Mouse (Mus musculus) kidney, adult 11 months (tissue): Measurements from ENCODE around the gene Rnase4.

Source experiments
- DNase-seq: peaks from one replicate; pipeline ENCODE4 v3.0.0; 2022

The Rnase4 gene

DNA sequence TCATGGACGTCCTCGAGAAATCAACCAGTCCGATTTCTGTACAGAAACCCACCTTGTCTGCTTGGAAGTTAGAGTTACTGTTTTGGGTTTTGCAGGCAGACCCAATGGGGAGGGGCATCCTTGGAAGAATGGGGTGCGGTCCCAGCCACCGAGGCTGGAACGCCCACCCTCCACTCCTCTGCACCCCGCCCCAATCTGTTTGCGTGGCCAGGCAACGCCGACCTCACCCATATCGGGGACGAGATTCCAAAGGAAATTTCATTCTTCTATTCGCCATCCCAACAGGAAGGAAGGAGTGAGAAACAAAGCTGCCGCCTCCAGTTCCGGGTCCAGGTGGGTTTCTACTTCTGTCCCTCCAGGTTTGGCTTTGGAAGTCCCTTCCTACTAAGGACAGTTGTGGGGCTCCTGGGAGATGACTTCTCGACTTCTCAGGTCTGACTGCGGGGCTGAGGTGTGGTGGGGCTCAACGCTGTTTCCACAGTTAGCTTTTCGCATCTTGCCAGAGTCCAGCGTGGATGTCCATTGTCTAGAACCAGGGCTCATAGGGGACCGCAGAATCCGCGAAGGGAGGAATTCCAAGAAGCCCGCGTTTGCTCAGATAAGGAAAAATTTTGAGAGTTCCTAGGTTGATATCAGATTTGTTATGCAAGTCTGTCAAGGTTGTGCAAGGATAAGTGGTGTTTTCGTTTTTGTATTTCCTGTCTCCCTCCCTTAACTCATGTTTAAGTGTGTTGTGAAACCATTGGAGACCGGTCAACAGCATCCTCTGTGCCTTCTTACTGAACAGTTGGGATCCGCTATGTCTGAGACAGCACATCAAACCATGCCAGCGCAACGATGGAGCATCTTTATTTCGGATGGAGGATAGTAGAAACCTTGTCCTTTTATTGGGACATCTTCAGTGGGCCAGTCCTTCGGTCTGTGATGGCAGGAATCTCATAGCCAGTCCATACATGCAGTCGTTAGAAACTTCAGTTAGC, at the start of gene Rnase4, which contains the start of gene Ang:
Gene Rnase4 (plus strand): TSS at position 157 of the 980 bp plus-strand sequence.
Gene Ang (plus strand): TSS at position 230 of the 980 bp plus-strand sequence.
- peak; percentile 42 for DNase-seq

DNA sequence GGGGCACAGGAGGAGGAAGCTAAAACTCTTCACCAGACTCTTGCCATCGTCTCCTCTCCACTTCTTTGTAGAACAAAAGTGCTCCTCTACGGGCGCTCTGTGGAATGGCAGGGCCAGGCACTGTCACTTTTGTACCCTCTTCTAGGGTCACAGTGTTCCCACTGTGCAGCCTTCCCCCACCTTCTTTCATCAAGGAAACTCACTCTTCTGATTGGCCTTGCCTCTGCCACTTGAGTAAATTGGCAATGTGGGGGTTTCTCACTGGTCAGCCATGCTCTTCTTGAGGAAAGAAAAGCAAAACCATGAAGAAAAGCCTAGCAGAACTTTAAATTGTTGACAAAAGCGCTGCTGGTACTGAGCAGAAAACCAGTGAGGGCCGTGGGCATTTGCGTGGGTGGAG, 49.1 kb upstream of the Rnase4 start, which contains the start of gene Rnase9:
Gene Rnase9 (minus strand): TSS at position 101 of the 400 bp plus-strand sequence.
- no peak for DNase-seq

DNA sequence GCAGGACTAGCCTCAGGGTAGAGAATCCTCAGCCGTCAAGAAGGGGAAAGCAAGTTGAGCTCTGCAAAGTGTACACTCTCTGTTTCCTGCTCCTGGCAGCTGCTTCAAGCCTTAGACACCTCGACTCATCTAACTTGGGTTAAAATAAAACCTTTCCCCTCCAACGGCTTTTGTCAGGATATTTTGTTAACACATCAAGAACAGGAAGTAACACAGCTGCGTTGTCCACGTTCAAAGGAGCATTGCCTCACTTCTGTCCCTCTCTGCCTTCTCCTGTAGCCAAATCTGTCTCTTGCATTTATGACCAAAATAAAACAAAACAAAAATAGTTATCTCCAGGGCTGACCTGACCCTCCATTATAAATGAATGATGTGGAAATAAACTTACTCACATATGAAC, 43.0 kb upstream of the Rnase4 start:
- no peak for DNase-seq

DNA sequence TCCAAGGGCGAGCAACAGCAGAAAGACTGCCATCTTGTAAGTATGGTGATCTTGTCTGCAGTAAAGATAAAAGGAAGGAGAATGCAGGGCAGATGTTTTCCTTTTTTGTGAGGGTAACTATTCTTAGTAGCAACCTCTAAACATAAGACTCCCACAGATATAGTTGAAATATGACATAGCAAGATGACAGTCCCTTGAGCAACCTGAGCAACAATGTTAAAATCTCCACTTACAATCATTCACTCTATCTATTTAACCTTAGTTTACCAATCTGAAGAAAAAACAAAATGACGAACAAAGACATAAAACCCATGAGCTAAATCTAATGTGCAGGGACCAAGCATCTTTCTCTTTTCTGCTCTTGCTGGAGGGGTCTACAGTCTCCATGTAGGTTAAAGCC, 40.8 kb upstream of the Rnase4 start, which contains the start of gene Rnase11:
Gene Rnase11 (minus strand): TSS at position 101 of the 400 bp plus-strand sequence.
- no peak for DNase-seq

DNA sequence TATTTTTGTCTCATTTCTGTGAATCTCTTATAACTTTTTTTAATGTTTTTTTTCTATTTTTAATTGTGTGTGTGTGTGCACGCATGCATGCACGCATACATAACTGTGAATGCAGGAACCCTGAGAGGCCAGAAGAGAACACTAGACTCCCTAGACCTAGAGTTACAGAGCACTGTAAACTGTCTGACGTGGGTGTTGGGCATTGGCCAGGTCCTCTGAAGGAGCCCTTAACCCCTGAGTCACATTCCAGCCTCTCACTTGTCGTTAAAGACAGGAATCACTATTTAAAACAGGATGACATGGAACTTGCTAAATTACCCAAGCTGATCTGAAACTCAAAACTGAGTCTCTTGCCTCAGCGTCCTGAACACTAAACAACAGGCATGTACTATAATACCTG, 38.9 kb upstream of the Rnase4 start:
- DNase-seq, result no peak

DNA sequence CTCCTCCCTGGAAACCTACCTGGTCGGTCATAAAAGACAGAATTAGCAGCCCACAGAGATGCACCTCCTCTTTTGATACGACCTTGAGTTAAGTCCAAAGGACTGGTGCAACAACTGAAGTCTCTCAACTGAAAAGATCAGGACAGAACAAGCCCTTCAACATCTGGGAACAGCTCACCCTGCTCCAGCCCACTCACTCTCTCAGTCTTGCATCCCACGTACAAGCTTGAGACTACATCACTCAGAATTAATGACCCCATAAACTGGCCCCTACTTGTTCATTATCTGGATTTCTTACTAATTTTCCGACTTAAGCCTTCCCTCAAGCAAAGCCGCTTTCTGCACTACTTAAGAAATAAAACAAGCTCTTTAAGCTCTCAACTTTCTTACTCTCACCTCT, 37.7 kb upstream of the Rnase4 start:
- no peak for DNase-seq

DNA sequence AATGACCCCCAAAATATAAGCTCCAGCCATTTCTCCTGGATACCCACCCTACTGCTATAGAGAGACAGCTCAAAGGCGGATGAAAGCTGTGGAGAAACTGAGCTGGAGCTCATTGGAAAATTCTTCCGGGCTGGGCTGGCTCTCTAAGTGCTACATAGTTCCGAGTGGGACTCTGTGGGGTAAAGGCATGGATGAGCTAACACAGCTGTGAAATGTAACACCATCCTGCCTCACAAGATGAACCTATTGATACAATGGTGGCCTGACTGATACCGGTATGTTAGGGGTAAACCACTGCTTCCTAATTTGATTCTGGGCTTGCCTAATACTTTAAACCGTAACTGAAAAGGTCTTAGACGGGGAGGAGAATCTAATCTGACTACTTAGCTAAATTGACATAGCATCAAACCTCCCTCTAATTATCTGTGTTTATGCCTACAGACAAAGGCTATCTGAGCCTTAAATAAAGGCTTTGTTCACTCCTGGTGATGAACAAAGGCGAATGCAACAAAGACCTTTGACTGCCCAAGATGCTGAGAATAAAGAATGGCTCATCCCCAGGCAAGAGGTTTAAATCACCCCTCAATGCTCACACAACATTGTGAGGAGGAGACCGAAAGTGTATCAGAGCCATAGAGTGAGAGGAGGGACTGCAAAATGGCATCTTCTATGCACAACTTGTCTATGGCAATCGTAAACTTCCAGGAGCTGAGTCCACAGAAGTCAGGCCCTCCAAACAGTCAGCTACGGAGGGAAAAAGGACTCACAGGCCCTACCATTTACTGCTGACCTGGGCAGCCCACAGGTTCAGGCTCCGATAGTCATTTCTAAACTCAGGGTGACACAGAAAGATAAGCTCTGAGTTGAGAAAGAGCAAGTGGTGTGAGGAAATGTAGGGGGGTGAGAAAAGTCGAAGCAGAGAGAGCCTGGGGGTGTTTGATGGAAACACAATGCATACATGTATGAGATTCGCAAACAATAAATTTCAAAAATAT, 36.3 kb upstream of the Rnase4 start:
- DNase-seq, result no peak

DNA sequence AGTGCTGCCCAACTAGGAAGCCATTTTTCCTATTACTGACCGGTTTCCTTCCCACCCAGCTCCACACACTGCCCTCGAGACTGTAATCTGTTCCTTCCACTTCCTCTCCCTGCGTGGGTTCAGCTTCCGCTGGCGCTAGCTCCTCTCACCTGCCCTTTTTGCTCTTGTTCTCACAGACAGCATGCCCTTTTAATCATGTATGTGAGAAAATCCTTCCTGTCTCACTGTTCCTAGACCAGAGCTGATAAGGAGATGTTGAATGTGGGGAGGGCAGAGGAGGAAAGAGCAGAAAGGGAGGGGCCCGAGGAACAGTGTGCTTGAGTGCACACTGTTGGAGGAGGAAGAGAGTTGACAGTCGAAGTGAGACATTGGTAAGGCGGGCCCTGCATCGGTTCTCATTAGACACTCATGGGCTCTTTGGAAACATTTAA, 33.5 kb upstream of the Rnase4 start, which contains the start of gene Rnase12:
Gene Rnase12 (minus strand): TSS at position 261 of the 431 bp plus-strand sequence.
- no peak for DNase-seq

DNA sequence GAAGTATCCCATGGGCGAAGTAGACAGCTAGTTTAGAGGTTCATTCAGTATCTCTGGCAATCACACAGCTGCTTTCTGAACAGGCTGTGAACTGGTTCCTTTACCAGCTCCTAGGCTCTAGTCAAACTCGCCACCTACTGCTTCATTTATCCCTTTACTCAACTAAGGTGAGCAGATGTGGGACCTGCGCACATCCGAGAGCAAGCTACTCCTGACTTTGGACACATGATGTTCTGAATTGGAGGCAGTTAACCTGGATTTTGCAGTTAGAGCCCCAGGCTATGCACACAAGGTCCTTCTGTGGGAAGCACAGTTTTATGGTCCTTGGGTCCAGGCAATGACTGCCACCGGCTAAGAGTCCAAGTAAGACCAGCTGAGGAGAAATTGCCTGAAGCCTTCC, 30.1 kb upstream of the Rnase4 start:
- DNase-seq, result no peak

DNA sequence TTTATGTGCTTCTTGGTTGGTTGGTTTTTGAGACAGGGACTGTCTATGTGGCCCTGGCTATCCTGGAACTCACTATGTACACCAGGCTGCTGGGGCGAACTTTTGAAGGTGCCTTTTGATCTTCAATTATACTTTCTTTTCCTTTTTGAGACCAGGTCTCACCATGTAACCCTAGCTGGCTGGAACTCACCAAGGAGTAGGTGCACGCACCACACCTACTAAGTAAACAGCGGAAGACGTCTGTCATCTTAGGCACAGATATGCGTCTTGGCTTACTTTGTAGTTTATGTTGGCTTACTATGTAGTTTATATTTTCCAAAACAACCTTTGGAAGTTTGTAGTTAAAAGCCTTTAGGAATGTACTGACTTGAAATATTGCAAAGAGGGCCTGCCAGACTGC, 21.9 kb upstream of the Rnase4 start:
- no peak for DNase-seq

DNA sequence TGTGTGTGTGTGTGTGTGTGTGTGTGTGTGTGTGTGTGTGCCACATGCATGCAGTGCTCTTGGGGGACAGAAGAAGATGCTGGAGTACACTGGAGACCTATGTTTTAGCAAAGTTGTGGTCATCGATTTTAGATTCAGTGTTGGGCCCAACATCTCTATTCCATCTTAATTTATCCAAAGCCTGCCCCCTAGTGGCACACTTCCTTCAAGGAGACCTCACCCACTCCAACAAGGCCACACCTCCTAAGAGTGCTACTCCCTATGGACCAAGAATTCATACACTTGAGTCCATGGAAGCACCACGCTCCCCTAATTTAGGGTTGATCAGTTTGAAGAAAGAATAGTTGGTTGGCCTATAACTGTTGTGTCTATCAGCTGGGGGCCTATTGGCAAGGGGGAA, 21.3 kb upstream of the Rnase4 start:
- DNase-seq, result no peak

DNA sequence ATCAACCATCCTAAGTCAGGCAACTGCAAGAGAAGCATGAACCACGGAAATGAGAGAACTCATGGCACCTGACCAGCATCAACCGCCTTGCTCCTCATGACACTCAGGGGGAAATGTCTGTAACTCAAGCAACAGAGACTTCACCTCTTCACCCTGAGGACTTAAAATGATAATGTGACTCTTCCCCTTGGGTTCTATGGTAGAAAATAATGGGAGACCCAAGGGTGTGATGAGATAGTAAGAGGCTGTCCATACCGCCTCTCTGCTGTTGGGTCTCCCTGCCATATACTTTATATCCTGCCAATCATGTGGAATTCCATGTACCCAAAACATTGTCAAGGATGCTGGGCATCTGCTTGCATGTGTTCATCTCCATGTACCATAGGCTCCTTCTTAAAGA, 16.5 kb upstream of the Rnase4 start, which contains the start of gene Olfr750:
Gene Olfr750 (minus strand): TSS at position 101 of the 400 bp plus-strand sequence.
- DNase-seq, result no peak

DNA sequence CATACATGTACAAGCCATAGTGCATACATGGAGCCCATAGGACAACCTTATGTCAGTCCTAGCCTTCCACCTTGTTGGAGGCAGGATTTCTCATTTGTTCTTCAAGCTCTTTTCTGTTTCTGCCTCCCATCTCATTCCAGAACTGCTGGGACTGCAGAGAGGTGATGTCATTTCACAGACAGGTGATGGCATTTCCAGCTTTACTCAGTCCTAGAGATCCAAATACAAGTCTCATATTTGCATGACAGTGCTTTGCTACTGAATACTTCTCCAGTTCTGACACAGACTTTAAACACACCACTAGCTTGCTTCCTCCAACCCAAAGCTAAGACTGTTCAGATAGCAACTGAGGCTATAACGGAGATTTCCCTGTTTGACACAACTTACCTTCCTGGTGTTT, 11.7 kb upstream of the Rnase4 start:
- DNase-seq, result no peak

DNA sequence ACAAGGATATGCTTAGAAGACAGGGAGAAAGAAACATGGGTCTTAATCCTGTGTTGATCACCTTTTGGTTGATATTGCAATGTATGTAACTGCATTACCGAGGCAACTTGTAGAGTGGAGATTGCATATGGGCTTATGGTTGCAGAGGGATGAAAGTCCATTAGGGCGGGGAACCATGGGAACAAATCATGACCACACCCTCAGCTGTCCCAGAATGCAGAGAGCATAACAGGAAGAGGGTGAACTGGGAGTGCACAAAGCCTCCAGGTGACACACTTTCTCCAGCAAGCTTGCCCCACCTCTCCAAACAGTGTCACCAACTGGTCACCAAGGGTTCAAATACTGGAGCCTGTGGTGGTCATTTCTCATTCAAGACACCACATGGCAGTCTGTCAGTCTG, 9.8 kb upstream of the Rnase4 start:
- no peak for DNase-seq

DNA sequence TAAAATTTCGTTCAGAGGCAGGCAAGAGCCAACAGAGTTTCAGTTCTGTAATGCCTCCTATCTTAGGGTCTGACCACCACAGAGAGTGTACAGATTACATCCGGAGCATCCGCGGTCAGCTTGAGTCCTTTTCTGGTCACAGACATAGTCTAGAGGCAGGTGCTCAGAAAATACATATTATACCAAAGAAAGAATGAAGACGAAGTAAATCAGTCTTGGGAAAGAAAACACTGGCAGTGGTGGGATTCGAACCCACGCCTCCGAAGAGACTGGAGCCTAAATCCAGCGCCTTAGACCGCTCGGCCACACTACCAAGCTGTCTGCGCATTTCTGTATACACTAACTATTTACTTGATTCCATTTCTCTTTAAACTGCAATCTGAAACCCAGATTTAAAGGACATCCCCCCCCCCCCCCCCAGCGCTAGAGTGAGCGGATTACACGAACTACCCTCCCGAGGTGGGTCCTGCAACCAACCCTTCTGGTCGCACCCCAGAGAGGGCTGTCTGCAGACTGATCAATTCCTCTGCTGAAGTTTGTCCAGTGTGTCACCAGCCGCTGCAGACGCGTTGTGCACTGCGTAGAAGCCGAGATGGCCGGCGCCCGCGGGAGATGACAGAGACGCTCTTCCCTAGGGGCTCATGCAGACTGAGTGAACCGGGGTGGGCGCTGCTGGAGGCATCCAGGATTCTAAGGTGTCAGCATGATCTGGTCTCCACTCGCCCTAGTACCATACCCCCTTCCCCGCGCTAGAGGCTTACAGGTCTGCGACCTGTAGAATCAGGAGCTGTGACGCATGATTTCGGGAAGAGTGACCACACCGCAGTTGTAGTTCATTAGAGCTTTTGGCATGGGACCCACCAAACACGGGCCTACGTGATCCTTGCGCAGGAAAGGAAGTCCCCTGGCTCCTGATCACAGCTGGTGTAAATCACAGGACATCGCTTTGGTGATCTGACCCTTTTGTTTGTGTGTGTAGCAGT, 8.0 kb upstream of the Rnase4 start:
- peak; percentile 42 for DNase-seq

DNA sequence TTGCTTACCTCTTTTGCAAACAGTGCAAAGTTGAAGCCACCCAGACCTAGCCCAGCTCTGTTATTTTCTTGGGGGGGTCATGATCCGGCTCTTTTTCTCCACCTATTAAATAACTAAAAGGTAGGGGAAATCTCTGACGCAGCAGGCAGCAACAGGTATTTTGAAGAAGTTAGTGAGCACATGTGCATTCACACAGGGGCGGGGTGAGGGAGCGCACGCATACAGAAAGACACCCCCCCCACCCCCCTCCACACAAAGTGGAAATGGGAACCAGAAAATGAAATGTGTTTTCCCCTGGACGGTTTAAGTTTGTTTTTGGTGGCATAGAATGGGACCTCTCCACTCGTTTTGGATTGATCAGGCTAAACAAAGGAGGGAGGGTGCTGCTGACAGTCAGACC, 7.1 kb upstream of the Rnase4 start:
- no peak for DNase-seq

DNA sequence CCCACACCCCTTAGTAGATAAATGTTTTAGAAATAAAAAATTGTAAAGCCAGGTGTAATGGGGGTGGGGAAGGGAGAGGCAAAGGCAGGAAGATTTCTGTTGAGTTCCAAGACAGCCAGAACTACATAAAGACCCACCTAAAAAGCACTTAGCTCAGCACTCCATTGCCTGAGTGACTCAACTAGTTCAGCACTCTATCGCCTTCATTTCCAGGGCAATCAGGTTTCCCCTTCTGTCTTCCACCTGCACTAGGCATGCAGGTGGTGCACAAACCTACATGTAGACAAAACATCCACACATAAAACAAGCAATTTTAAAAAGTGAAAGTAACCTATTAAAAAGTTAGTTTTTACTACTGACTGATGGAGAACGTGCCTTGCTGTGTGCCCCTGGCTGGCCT, 5.8 kb upstream of the Rnase4 start:
- DNase-seq, result no peak

DNA sequence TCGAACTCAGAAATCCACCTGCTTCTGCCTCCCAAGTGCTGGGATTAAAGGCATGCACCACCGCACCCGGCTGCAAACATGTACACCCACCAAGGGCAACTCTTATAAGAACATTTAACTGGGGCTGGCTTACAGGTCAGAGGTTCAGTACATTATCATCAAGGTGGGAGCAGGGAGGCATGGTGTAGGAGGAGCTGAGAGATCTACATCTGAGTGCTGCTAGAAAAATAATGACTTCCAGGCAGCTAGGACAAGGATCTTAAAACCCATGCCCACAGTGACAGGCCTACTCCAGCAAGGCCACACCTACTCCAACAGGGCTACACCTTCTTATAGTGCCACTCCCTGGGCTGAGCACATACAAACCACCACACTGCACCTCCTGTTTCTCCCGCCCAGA, 5.0 kb upstream of the Rnase4 start:
- no peak for DNase-seq

DNA sequence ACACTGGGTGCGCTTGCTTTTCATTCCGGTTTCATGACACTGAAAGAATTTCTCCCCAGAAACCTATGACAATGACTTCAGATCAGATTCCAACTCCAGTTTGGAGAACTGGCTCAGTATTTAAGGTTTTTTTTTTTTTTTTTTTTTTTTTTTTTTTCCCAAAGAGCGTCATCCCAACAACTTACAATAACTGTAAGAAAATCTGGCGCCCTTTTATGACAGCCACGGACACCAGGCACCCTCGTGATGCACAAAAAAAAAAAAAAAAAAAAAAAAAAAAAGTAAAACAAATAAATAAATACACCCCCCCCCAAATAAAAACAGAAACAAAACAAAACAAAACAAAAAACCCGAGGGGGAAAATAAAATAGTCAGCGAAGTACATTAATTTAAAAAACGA, 3.1 kb upstream of the Rnase4 start:
- no peak for DNase-seq

DNA sequence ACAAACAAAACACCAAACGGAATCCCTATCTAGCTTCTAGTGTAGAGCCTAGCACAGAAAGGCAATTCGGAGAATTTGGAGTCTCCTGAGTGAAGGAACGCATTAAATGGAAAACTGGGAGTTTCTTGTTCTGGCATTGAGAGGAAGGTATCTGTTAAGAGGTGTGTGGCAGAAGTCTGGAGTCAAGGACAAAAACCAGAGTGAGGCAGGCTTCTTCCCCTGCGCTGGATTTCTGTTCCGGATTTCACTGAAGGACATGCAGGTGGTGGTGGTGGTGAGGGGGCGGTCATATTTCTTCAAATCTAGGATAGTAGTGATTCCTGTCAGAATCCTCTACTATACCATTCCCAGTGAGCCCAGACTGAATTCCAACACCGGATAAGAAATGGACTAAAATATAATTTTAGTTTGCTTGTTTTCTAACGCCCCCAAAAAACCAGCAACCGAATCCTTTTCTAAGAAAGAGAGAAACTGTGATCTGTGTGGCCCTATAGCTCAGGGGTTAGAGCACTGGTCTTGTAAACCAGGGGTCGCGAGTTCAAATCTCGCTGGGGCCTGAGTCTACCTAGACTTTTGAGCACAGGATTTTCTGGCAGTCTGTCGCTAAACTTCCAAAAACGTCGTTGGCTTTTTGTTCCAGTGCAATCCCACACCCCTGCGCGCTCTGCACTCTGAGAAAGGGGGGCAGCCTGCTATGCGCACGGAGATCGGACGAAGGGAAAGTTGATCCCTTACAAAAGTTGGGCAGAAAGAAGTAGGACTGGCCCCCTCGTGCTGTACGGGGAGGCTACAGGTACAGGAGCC, 2.5 kb upstream of the Rnase4 start:
- DNase-seq, result peak; percentile 82
